Mouse (Mus musculus): Measurements from ENCODE around the gene Ninj1. TPM values are rescaled to one million over a fixed set of nuclear protein-coding genes. Genes with fewer than 3 reads are reported as not detected.

The Ninj1 gene
- total RNA-seq, 4 experiments from 2014 or later = 111 to 152 (median 131) TPM

DNA sequence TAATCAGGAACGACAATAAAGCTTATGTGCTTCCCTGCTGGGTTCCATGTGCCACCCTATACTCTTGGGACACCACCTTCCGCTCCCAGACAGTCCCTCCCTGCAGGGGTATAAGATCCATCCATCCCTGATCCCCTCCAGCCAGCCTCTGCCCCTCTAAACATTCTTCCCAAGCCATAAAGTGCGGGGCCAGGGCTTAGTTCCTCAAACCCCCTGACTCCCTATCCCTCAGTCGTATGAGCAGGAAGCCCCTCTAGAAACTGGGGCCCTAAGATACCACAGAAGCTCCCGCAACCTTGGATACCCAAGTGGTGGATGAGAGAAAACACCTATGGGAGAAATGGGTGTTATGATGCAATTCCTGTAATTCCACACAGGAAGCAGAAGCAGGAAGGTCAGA lies 8.9 kb downstream of the Ninj1 start:
- no peak for DNase-seq (ENCODE audit: low spot score)

- peak; percentile 49 for DNase-seq (ENCODE audit: low spot score)
Measured at GRCm38 (mm10) chr13:49196766-49197165, 9.5 kb downstream of the Ninj1 start.

GRCm38 (mm10) chr13:49198734-49199133 lies 11.4 kb downstream of the Ninj1 start:
- no peak for DNase-seq (ENCODE audit: low spot score)

DNA sequence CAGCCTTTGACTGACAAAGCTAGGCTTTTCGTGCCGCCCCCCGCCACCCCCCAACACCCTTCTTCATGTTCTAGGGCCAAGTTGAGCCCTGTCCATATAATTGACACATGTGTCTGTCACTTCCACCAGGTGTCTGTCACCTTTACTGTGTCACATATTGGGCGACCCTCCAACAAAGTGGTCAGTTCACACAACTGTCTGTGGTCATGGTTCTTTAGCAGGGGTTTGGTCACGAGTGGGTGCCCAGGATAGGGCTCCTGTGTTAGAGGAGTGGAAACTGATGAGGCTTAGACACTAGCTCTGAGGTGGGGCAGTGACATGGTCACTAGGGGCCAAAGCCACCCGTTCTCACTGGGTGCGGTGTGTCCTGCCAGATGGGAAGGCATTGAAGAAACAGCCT lies 12.6 kb downstream of the Ninj1 start:
- no peak for DNase-seq (ENCODE audit: low spot score)

DNA sequence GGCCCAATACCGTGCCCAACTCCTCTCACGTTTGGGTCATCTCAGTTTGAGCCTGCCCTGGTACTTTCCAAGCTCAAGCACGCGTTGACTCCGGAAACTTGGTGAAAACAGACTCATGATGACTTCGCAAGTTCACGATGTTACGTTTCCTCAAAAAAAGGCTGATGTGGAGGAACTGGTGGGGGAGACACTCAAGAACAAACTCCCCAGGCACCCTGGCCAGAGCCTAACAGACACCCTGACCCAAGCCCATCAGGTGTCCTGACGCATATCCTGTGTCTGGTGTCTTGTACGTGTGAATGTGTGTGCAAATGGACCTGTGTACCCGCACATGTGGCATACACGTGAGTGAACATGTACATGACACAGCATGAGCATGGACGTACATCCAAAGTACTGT lies 13.4 kb downstream of the Ninj1 start:
- DNase-seq (ENCODE audit: low spot score) = no peak

GRCm38 (mm10) chr13:49202556-49202955 lies 15.3 kb downstream of the Ninj1 start:
- DNase-seq (ENCODE audit: low spot score) = no peak

DNA sequence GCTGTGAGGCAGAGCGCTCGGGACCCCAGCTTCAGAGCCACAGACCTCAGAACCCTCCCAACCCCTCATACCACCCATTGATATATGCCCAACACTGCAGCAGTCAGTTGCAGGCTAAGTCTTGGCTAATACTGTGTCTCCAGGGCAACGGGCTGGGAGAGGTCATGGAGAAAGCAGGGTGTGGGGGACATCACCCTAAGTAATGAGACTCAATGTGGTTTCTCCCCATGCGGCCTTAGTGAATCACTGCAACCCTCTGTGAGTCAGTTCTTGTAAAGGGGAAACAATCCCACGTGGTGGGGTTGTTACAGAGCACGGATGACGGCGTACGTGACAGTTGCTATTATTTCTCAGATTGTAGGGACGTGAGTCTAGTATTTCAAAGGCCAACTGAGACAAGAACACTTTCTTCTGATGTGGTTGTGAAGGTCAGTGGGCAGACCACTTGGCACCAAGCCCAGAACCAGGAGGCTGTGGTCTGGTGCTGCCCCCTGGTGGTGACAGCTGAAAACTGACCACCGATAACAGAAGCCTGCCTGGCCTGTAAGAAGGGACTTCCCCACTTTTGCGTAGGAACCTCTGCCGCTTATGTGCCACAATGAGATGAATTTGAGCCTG lies 18.2 kb downstream of the Ninj1 start:
- DNase-seq (ENCODE audit: low spot score) = peak; percentile 82

DNA sequence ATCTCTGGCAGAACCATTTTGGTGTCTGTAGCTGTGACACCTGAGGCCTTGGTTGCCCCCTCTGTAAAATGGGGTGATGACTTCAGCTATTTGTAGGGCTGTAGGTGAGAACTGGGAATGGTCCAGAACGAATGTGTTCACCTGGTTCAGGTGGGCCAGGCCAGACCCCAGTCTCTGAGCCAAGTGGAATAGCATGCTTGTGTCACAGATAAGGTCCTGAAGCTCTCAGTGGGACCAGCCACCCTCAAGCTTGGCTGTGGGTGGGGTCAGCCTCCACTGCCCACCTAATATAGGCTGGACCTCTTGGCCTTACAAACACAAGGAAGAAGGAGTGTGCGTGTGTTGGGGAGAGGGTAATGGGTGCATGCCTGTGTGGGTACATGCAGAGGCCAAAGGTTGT lies 19.1 kb downstream of the Ninj1 start:
- DNase-seq (ENCODE audit: low spot score) = no peak

- DNase-seq (ENCODE audit: low spot score) = no peak
Measured at GRCm38 (mm10) chr13:49209306-49209705, 22.0 kb downstream of the Ninj1 start.

DNA sequence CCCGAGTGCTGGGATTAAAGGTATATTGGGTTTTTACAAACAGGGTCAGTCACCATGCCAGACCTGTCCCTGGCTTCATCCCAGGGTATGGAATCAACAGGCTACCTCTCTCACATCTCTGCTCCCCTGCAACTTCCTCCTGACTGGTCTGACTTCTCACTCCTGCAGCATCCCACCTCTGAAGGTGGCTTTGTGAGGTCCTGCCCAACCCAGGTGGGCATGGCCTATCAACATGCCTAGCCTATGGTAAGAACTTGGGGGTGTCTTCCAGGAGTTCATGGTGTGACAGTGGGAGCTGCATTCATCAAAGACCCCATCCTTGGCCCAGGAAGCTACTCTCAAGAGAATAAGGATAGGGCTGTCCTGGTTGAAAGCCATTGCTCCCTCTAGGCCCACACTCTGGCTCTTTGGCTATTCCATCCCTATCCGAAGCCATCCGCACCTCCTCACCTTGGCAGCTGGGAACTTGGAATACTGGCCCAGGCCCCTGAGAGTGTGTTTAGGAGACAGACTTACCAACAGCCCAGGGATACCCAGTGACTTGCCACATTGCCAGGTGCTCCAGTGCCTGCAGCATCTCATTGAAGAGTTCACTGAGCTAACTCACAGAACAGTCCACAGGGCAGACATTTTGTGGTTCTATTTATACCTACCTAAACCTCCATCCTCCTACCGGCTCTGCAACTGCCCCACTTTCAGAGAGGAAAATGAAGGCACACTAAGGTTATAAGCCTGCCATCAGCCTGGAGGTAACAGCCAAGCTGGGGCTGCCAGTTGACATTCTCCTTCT lies 25.6 kb downstream of the Ninj1 start:
- DNase-seq (ENCODE audit: low spot score) = no peak

- no peak for DNase-seq (ENCODE audit: low spot score)
Measured at GRCm38 (mm10) chr13:49213531-49213932, 26.2 kb downstream of the Ninj1 start.

GRCm38 (mm10) chr13:49214454-49214853 lies 27.2 kb downstream of the Ninj1 start:
- DNase-seq (ENCODE audit: low spot score) = no peak

- DNase-seq (ENCODE audit: low spot score) = no peak
Measured at GRCm38 (mm10) chr13:49215128-49215503, 27.8 kb downstream of the Ninj1 start.

GRCm38 (mm10) chr13:49215504-49216219 lies 28.4 kb downstream of the Ninj1 start, which contains the start of gene Card19:
TSS of gene Card19 (minus strand) at chr13:49216037.
- peak; percentile 97 for DNase-seq (ENCODE audit: low spot score)

GRCm38 (mm10) chr13:49216220-49216552 lies 28.9 kb downstream of the Ninj1 start:
- no peak for DNase-seq (ENCODE audit: low spot score)

GRCm38 (mm10) chr13:49216808-49217561 lies 29.7 kb downstream of the Ninj1 start:
- no peak for DNase-seq (ENCODE audit: low spot score)

GRCm38 (mm10) chr13:49218651-49219050 lies 31.4 kb downstream of the Ninj1 start:
- no peak for DNase-seq (ENCODE audit: low spot score)

- DNase-seq (ENCODE audit: low spot score) = no peak
Measured at GRCm38 (mm10) chr13:49219367-49219766, 32.1 kb downstream of the Ninj1 start.

DNA sequence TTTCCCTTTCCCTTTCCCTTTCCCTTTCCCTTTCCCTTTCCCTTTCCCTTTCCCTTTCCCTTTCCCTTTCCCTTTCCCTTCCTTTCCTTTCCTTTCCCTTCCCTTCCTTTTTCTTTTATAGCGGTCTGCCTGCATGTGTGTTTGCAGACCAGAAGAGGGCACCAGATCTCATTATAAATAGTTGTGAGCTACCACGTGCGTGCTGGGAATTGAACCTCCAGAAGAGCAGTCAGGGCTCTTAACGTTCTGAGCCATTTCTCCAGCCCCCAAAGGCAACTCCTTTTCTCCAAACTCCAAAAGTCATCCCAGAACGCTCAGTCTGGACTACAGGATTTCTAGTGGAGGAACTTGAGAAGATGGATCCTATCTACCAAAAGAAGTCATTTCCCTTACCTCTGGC lies 33.6 kb downstream of the Ninj1 start:
- no peak for DNase-seq (ENCODE audit: low spot score)

DNA sequence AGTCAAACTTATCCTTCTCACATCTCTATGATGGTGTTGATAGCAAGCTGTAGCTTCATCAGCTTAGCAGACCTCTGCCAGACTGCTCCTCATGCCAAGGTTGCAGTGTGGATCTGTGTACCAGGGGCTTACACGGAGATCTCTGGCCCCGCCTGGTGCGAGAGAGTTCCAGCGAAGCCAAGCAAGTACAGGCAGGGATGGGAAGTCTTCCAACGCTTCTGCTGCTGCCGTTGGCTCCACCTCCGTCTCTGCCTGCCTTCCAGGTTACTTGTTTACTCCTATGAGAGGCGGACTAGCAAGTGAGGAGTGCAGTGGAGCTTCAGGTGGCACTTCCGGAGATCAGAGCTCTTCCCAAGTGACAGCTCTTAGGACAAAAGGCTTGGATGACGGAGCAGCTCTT lies 37.0 kb downstream of the Ninj1 start:
- DNase-seq (ENCODE audit: low spot score) = no peak

- DNase-seq (ENCODE audit: low spot score) = no peak
Measured at GRCm38 (mm10) chr13:49224729-49225128, 37.4 kb downstream of the Ninj1 start.

GRCm38 (mm10) chr13:49225159-49225558 lies 37.9 kb downstream of the Ninj1 start:
- no peak for DNase-seq (ENCODE audit: low spot score)
